Mouse (Mus musculus): ENCODE measurements around the gene P3h4. TPM values are rescaled to one million over a fixed set of nuclear protein-coding genes. Genes with fewer than 3 reads are reported as not detected.

Gene P3h4
- polyA plus RNA-seq, 2 experiments from 2014 or later: not detected

Other genes with a start within 250 kb of the P3h4 start
- gene Krt9, start 221.6 kb downstream of the P3h4 start, polyA plus RNA-seq (2017; shearing (Covaris generic)): not detected
- gene Krt14, start 207.3 kb downstream of the P3h4 start, polyA plus RNA-seq (2017; shearing (Covaris generic)): not detected
- gene Krt16, start 165.9 kb downstream of the P3h4 start, polyA plus RNA-seq (2017; shearing (Covaris generic)): not detected
- gene Krt17, start 153.8 kb downstream of the P3h4 start, polyA plus RNA-seq (2017; shearing (Covaris generic)): 1 to 10 TPM; 1.7 to 6.4 TPM
- gene Krt42, start 145.0 kb downstream of the P3h4 start, polyA plus RNA-seq (2017; shearing (Covaris generic)): not detected
- 1,000 to 10,000 TPM; 1,870 to 3,129 TPM for gene Eif1, start 95.0 kb downstream of the P3h4 start, polyA plus RNA-seq (2017; shearing (Covaris generic))
- gene Gast, start 80.4 kb downstream of the P3h4 start, polyA plus RNA-seq (2017; shearing (Covaris generic)): not detected
- gene Hap1, start 58.7 kb downstream of the P3h4 start, polyA plus RNA-seq (2017; shearing (Covaris generic)): under 1 TPM in 1 of 2 experiments, not detected in 1; 0.50 TPM
- 1 to 10 TPM in 1 of 2 experiments, under 1 TPM in 1; 0.32 to 1.9 TPM for gene Jup, start 17.1 kb downstream of the P3h4 start, polyA plus RNA-seq (2017; shearing (Covaris generic))
- not detected for gene Fkbp10, start 861 bp upstream of the P3h4 start, polyA plus RNA-seq (2017; shearing (Covaris generic))
- 100 to 1,000 TPM; 126 to 156 TPM for gene Nt5c3b, start 27.0 kb upstream of the P3h4 start, polyA plus RNA-seq (2017; shearing (Covaris generic))
- under 1 TPM; 0.16 to 0.65 TPM for gene Klhl10, start 27.1 kb upstream of the P3h4 start, polyA plus RNA-seq (2017; shearing (Covaris generic))
- gene Klhl11, start 57.9 kb upstream of the P3h4 start, polyA plus RNA-seq (2017; shearing (Covaris generic)): 1 to 10 TPM; 2.2 to 3.0 TPM
- 100 to 1,000 TPM; 102 to 153 TPM for gene Acly, start 113.2 kb upstream of the P3h4 start, polyA plus RNA-seq (2017; shearing (Covaris generic))
- under 1 TPM in 1 of 2 experiments, not detected in 1; 0.24 TPM for gene Ttc25, start 130.8 kb upstream of the P3h4 start, polyA plus RNA-seq (2017; shearing (Covaris generic))
- gene Cnp, start 160.1 kb upstream of the P3h4 start, polyA plus RNA-seq (2017; shearing (Covaris generic)): 100 to 1,000 TPM; 185 to 348 TPM
- 10 to 100 TPM; 27.1 to 30.3 TPM for gene Nkiras2, start 204.4 kb upstream of the P3h4 start, polyA plus RNA-seq (2017; shearing (Covaris generic))
- gene Dnajc7, start 205.3 kb upstream of the P3h4 start, polyA plus RNA-seq (2017; shearing (Covaris generic)): 100 to 1,000 TPM; 426 to 510 TPM